In genomic region chr5:112098469-112099085, GRCm38 (mm10) we compare ENCODE assay signal across 15 mouse cellular contexts.
DNase-seq lines count a peak whose midpoint lies in the region; ATAC-seq lines count a peak whose summit lies in the region.
"Had no signal": no experiment of that assay in that cellular context is flagged by ENCODE, and none has a peak within 500 bp of the region (broad histone marks: within the 10 kb centered on the region; RNA-seq: fewer than 3 reads in every experiment).

No protein-coding gene starts in this region.

- WGBS in hindbrain, embryonic 10.5 days, result 58% methylated on average over 22 of the region's 22 CpGs
- WGBS in midbrain, embryonic 12.5 days, result 42% methylated on average over 22 of the region's 22 CpGs
- 60% methylated on average over 22 of the region's 22 CpGs for WGBS in kidney, embryonic 14.5 days

- H3K27ac ChIP-seq in hindbrain, embryonic 10.5 days, result 0 out of 2 replicates have a peak overlapping the region, but pooled peaks have one; percentile 14
- H3K27ac ChIP-seq in midbrain, embryonic 12.5 days (replicated peaks), result peak overlapping the region; percentile 35; the same call in 1 of the 2 replicates
- no peak overlapping the region for H3K27ac ChIP-seq in kidney, embryonic 14.5 days (ENCODE audit: low read depth, low read length)
- H3K27ac ChIP-seq: layer of hippocampus, adult 2 months; limb, embryonic 15.5 days had no signal

- H3K4me3 ChIP-seq in hindbrain, embryonic 10.5 days, result no peak overlapping the region
- no peak overlapping the region for H3K4me3 ChIP-seq in midbrain, embryonic 12.5 days
- H3K4me3 ChIP-seq in kidney, embryonic 14.5 days (ENCODE audit: low read length), result no peak overlapping the region
- H3K4me3 ChIP-seq: layer of hippocampus, adult 2 months; limb, embryonic 15.5 days had no signal

- H3K4me2 ChIP-seq in midbrain, embryonic 12.5 days (replicated peaks), result peak overlapping the region; percentile 34
- no peak overlapping the region for H3K4me2 ChIP-seq in kidney, embryonic 14.5 days (replicated peaks; ENCODE audit: low read depth, low read length)
- H3K4me2 ChIP-seq: limb, embryonic 15.5 days; lung, embryonic 14.5 days had no signal

- H3K9ac ChIP-seq in midbrain, embryonic 12.5 days (replicated peaks), result no peak overlapping the region
- H3K9ac ChIP-seq in kidney, embryonic 14.5 days (ENCODE audit: low read depth, low read length), result no peak overlapping the region
- H3K9ac ChIP-seq: limb, embryonic 15.5 days; lung, embryonic 14.5 days had no signal

- DNase-seq in right cerebral cortex, postnatal 10 days (ENCODE audit: low spot score in 2 of 2), result peak; percentile 45 to 52
- no peak for DNase-seq in right cerebral cortex, postnatal 36 days (ENCODE audit: low spot score in 2 of 2)
- peak; percentile 10 for DNase-seq in hindbrain, embryonic 10.5 days (ENCODE audit: low spot score)
- DNase-seq in thymus, postnatal 36 days, result no peak
- DNase-seq in urinary bladder, postnatal 25 days (ENCODE audit: low spot score), result no peak
- DNase-seq: cerebellum, adult 2 months; heart, postnatal 14 days; lung, embryonic 14.5 days; right cerebral cortex, postnatal 25 days; thymus, adult 18-20 months had no signal

- H3K36me3 ChIP-seq in hindbrain, embryonic 10.5 days, result no peaks in the 10 kb centered on the region
- H3K36me3 ChIP-seq in midbrain, embryonic 12.5 days, result no peaks in the 10 kb centered on the region
- H3K36me3 ChIP-seq in kidney, embryonic 14.5 days (ENCODE audit: control insufficient read depth, insufficient read depth, low read length), result no peaks in the 10 kb centered on the region
- H3K36me3 ChIP-seq: limb, embryonic 15.5 days had no signal

- peaks cover 9% of the 10 kb centered on the region; the same call in 1 of the 2 replicates for H3K27me3 ChIP-seq in hindbrain, embryonic 10.5 days (ENCODE audit: insufficient read depth, poor library complexity, severe bottlenecking)
- peaks cover 17% of the 10 kb centered on the region; the same call in 1 of the 2 replicates for H3K27me3 ChIP-seq in midbrain, embryonic 12.5 days
- no peaks in the 10 kb centered on the region for H3K27me3 ChIP-seq in kidney, embryonic 14.5 days (ENCODE audit: control insufficient read depth, insufficient read depth, low read length)

- no peaks in the 10 kb centered on the region for H3K9me3 ChIP-seq in hindbrain, embryonic 10.5 days
- H3K9me3 ChIP-seq in midbrain, embryonic 12.5 days, result no peaks in the 10 kb centered on the region
- no peaks in the 10 kb centered on the region for H3K9me3 ChIP-seq in kidney, embryonic 14.5 days (ENCODE audit: control insufficient read depth, low read length)
- H3K9me3 ChIP-seq: limb, embryonic 15.5 days had no signal

- peaks cover 11% of the 10 kb centered on the region for H3K4me1 ChIP-seq in hindbrain, embryonic 10.5 days (replicated peaks)
- H3K4me1 ChIP-seq in midbrain, embryonic 12.5 days, result peaks cover 11% of the 10 kb centered on the region
- no peaks in the 10 kb centered on the region; the same call in 1 of the 2 replicates for H3K4me1 ChIP-seq in kidney, embryonic 14.5 days (ENCODE audit: control insufficient read depth, insufficient read depth, low read length)

- no peak for ATAC-seq in midbrain, embryonic 12.5 days (ENCODE audit: low FRiP score, low read depth)
- ATAC-seq in kidney, embryonic 14.5 days (ENCODE audit: low FRiP score, low TSS enrichment), result no peak
- ATAC-seq: intestine, postnatal 0 days had no signal

Comparison
In these comparisons a context has a peak if more than half of its experiments do, and no peak if none do; other contexts are left out.
1. DNase-seq: peak in right cerebral cortex, postnatal 10 days (2 of 2) and hindbrain, embryonic 10.5 days (single experiment); none in right cerebral cortex, postnatal 36 days (0 of 2), thymus, postnatal 36 days (0 of 2) and urinary bladder, postnatal 25 days (single experiment).